Mouse (Mus musculus) midbrain, embryonic 10.5 days (tissue): ENCODE measurements around the gene Prickle2. TPM values are rescaled to one million over a fixed set of nuclear protein-coding genes. Genes with fewer than 3 reads are reported as not detected.

Source experiments
- DNase-seq: peaks from one replicate; pipeline ENCODE4 v3.0.0-alpha.2; 2017; ENCODE audit warnings: low spot score
- H3K27ac ChIP-seq: fragments of 300-500 bp; sonication (generic); replicated peaks from 2 replicates; pipeline ENCODE4 v1.5.1; 2016; ENCODE audit warnings: mild to moderate bottlenecking
- H3K27me3 ChIP-seq: fragments of 300-500 bp; sonication (generic); 2 replicates; pipeline ENCODE4 v1.6.1; 2016; ENCODE audit warnings: low read depth, mild to moderate bottlenecking; ENCODE audit not compliant: poor library complexity, severe bottlenecking
- H3K36me3 ChIP-seq: fragments of 300-500 bp; sonication (generic); 2 replicates; pipeline ENCODE4 v1.6.1; 2016; ENCODE audit warnings: mild to moderate bottlenecking, moderate library complexity
- H3K4me1 ChIP-seq: fragments of 300-500 bp; sonication (generic); 2 replicates; pipeline ENCODE4 v1.6.1; 2016
- H3K4me3 ChIP-seq: fragments of 300-500 bp; sonication (generic); 2 replicates; pipeline ENCODE4 v1.5.1; 2016; ENCODE audit warnings: mild to moderate bottlenecking, moderate library complexity
- H3K9me3 ChIP-seq: fragments of 300-500 bp; sonication (generic); replicated peaks from 2 replicates; pipeline ENCODE4 v1.6.1; 2016; ENCODE audit warnings: mild to moderate bottlenecking
- WGBS: fragments of 180-500 bp; shearing (Covaris S2); methylation state at CpG from one replicate; pipeline ENCODE4 v1.1.7; 2016; 5-methylcytosine and 5-hydroxymethylcytosine counted together
- polyA plus RNA-seq: library from polyadenylated mRNA; unstranded; fragments of >200 nt; fragmentation: Nextera tagmentation; extraction: Ambion mirVana; gene quantifications from 2 replicates; pipeline ENCODE4 v1.2.1, GENCODE M21; 2016

Gene Prickle2
- 3.0 and 5.7 TPM in 2 replicates for polyA plus RNA-seq

DNA sequence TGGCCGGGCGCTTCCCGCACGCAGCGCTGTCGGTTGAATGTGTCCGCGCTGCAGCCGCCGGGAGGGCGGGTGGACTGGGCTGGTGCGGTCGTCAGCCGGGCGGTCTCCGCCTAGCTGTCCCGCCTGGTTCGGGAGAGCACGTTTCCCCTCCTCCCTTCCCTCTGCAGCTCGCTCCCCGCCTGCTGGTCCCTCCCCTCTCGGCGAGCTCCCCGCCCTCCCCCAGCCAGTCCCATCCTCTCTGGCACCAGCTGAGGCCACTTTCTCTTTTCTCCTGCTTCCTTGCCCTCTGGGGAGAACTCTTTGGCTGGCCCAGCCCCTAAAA, at the start of gene Prickle2:
Prickle2 (minus strand) TSS at position 11 of the 322 bp plus-strand sequence.
- H3K27ac ChIP-seq: peak within 1 kb of the TSS; percentile 77
- WGBS: under 1% methylated on average over 24 of the region's 24 CpGs

DNA sequence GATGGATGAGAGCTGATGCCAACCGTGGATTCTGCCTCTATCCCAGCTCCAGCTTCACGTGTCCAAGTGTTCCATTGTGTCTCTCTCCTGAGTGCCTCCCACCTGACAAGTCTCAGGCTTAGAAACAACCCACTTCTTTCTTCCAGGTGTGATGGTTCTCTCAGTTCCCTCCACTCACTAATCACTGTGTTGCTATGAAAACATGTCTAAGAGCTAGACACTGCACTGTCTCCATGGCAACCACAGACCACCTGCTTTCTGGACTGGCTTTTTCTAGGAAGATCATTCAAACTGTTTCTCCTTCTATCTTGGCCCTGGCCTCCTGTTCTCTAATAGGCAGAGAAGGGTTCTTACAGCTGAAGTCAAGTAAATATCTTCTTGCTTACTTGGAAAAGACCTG, 46.8 kb upstream of the Prickle2 start:
- WGBS: 87% methylated on average over 2 of the region's 2 CpGs

More for the DNA sequence above, at the start of gene Prickle2:
- Histone ChIP-seq H3K4me3 (peak within 1 kb of the TSS; percentile 64), H3K9me3 (no peaks in the 10 kb centered on the region), H3K4me1 (peaks cover 23% of the 10 kb centered on the region), H3K36me3 (no peaks in the 10 kb centered on the region), H3K27me3 (peaks cover 87% of the 10 kb centered on the region)
- DNase-seq: peak; percentile 76

DNA sequence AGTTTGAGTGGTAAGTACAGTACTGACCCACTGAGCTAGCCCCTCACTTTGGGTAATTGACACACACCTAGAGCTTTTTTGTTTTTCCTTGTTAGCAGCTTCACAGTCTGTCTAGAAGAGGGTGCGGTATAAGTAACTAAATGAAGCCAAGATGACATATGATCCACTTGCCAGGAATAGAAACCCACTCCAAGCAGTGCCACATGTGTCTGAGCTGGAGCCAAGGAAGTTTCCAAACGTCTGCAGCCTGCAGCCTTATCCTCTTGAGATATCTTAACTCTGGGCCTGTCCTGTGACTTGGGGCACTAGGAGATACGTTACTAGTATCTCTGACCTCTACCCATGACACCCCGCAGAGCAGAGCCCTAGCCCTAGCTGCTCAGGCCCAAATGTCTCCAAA, 43.5 kb upstream of the Prickle2 start:
- Histone ChIP-seq H3K27ac (no peak overlapping the region), H3K27me3 (no peaks in the 10 kb centered on the region), H3K4me1 (no peaks in the 10 kb centered on the region; the same call in 1 of the 2 replicates), H3K4me3 (no peak overlapping the region), H3K9me3 (no peaks in the 10 kb centered on the region), H3K36me3 (no peaks in the 10 kb centered on the region)
- no peak for DNase-seq
- 74% methylated on average over 4 of the region's 4 CpGs for WGBS

More for the DNA sequence above, 46.8 kb upstream of the Prickle2 start:
- Histone ChIP-seq H3K4me1 (no peaks in the 10 kb centered on the region; the same call in 1 of the 2 replicates), H3K27me3 (no peaks in the 10 kb centered on the region), H3K9me3 (no peaks in the 10 kb centered on the region), H3K4me3 (no peak overlapping the region), H3K36me3 (no peaks in the 10 kb centered on the region), H3K27ac (no peak overlapping the region)
- DNase-seq: no peak

DNA sequence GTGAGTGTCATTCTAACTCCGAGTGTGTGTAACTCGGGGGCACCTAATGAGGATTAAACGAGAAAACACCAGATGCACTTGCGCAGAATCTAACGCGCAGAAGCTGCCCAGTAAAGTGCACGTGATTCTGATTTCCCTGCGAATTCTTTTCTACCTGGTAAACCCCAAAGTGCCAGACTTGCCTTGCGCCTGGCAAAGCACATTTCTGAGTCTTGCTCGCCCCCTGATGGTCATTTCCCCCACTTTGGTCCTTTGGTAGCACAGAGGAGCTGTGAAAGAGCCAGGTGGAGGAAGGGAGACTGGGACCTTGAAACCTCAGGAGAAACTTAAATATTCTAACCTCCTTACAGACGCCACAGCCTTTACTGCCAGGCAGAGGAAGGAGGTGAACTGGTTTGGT, 37.6 kb upstream of the Prickle2 start:
- Histone ChIP-seq H3K36me3 (no peaks in the 10 kb centered on the region), H3K27me3 (no peaks in the 10 kb centered on the region), H3K9me3 (no peaks in the 10 kb centered on the region), H3K4me3 (no peak overlapping the region), H3K4me1 (0 out of 2 replicates have a peak, but pooled peaks cover 2% of the 10 kb centered on the region), H3K27ac (no peak overlapping the region)
- WGBS: 20% methylated on average over 11 of the region's 11 CpGs
- DNase-seq: peak; percentile 53

DNA sequence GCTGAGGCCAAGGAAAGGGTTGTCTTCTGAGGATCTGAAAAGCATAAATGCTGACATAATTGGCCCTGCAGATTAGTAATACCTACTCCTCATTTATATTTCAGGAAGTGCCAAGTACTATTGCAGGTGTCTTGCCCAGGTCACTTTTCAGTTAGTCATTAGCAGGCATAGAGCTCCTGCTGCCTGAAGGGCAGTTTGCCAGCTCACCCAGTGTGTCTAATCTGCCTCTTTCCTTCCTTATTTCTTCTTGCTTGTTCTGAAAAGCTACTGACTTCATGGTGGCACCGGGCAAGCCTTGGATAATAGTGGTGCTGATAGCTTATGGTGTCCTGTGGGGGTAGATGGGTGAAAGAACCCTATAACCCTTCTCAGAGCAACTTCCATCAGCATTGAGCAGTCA, 31.2 kb upstream of the Prickle2 start:
- Histone ChIP-seq H3K27ac (no peak overlapping the region), H3K9me3 (peaks cover 5% of the 10 kb centered on the region), H3K36me3 (no peaks in the 10 kb centered on the region), H3K4me3 (no peak overlapping the region), H3K4me1 (no peaks in the 10 kb centered on the region), H3K27me3 (no peaks in the 10 kb centered on the region)
- 90% methylated on average over 1 of the region's 1 CpGs for WGBS
- no peak for DNase-seq

DNA sequence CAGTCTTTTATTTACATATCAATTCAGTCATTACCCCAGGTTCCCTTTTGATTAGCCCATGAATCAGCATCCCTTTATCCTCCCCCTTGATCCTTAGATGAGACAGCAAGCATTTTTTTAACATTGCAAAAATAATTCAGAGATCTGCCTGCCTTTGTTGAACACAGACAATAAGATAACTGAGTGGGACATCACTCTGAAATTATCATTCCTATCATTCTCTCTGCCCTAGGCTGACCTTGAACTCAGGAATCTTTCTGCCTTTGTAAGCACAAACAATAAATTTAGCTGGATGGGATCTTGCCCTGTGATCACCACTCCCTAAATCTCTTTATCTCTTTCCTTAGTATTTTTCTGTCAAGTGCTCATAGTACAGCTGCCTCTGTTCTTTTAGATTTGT, 27.7 kb upstream of the Prickle2 start:
- no peak for DNase-seq
- H3K4me1 ChIP-seq: peaks cover 3% of the 10 kb centered on the region

DNA sequence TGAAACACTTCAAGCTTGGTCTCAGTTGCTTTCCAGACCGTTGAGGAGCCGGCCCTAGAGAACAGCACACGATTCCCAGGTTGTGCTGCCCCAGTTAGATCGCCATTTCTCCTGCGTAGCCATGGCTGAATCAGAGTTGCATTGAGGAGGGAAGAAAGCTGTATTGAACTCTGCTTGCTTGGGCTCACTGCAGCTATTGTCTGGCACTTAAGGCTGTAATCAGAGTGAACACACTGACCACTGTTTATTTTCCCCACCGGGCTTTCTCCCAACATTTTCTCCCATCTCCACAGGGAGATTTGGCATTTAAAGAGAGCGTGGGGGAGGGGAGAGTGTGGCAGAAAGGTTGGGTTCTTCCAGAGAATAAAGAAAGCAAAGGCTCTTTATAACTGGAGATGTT, 22.6 kb upstream of the Prickle2 start:
- no peaks in the 10 kb centered on the region for H3K36me3 ChIP-seq
- 42% methylated on average over 7 of the region's 7 CpGs for WGBS
- H3K27me3 ChIP-seq: peaks cover 8% of the 10 kb centered on the region; the same call in 1 of the 2 replicates
- no peak for DNase-seq
- H3K4me3 ChIP-seq: peak overlapping the region; percentile 11; the same call in 1 of the 2 replicates
- H3K4me1 ChIP-seq: peaks cover 37% of the 10 kb centered on the region
- peak overlapping the region; percentile 77 for H3K27ac ChIP-seq
- no peaks in the 10 kb centered on the region for H3K9me3 ChIP-seq

More for the DNA sequence above, 27.7 kb upstream of the Prickle2 start:
- peaks cover 5% of the 10 kb centered on the region for H3K9me3 ChIP-seq
- no peaks in the 10 kb centered on the region for H3K27me3 ChIP-seq
- no peak overlapping the region for H3K27ac ChIP-seq
- H3K36me3 ChIP-seq: no peaks in the 10 kb centered on the region
- H3K4me3 ChIP-seq: no peak overlapping the region

DNA sequence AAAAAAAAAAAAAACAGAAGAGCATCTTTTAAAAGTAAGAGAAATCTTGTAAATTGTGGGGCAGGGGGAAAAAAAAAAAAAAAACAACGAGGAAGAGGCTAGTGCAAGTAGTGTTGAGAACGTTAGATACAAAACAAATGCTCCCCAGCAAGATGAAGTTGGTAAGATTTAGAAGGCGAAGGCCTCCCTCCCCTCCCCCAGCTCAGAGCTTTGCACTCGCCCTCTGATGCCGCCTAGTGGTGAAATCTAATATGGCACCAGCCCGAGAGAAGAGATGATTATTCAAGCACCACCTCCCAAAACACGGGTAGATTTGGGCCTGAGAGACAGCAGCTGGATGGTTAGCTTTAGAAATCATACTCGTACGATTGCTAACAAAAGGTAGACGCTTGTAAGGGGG, 22.1 kb upstream of the Prickle2 start:
- WGBS: 2% methylated on average over 10 of the region's 10 CpGs
- peak overlapping the region; percentile 77 for H3K27ac ChIP-seq

DNA sequence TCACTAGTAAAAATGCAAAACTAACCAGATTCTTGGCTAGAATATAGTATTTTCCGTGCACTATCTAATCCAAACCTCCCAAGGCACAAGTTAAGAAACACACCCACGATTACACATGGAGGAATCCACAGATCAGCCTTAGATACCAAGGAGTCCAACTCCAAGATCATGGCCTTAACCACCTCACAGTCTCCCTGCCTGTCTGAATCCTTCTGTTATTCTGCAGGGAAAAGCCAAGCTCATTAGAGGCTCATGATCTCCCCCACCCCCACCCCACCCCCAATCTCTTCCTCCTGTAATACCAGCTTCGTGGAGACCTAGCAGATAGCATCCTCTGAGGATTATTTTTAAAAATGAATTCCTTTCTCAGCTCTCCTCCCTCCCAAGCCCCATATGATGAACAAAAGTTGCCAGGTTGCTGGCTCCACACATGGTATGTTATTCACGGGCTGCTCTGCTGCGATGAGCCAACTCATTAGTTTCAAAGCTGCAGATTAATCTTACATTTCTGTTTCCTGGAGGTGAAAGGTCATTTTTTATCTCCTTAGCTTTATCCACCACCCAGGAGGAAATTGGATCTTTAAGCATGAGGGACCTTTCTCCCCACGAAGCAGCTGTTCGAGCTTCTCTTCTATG, 21.5 kb upstream of the Prickle2 start:
- 14% methylated on average over 7 of the region's 7 CpGs for WGBS
- H3K4me3 ChIP-seq: no peak overlapping the region
- peak overlapping the region; percentile 23 for H3K27ac ChIP-seq
- H3K36me3 ChIP-seq: no peaks in the 10 kb centered on the region
- peaks cover 8% of the 10 kb centered on the region; the same call in 1 of the 2 replicates for H3K27me3 ChIP-seq
- no peak for DNase-seq
- peaks cover 37% of the 10 kb centered on the region for H3K4me1 ChIP-seq
- no peaks in the 10 kb centered on the region for H3K9me3 ChIP-seq

More for the DNA sequence above, 22.1 kb upstream of the Prickle2 start:
- Histone ChIP-seq H3K4me1 (peaks cover 37% of the 10 kb centered on the region), H3K4me3 (peak overlapping the region; percentile 11; the same call in 1 of the 2 replicates), H3K36me3 (no peaks in the 10 kb centered on the region), H3K27me3 (peaks cover 8% of the 10 kb centered on the region; the same call in 1 of the 2 replicates), H3K9me3 (no peaks in the 10 kb centered on the region)
- DNase-seq: peak; percentile 85

DNA sequence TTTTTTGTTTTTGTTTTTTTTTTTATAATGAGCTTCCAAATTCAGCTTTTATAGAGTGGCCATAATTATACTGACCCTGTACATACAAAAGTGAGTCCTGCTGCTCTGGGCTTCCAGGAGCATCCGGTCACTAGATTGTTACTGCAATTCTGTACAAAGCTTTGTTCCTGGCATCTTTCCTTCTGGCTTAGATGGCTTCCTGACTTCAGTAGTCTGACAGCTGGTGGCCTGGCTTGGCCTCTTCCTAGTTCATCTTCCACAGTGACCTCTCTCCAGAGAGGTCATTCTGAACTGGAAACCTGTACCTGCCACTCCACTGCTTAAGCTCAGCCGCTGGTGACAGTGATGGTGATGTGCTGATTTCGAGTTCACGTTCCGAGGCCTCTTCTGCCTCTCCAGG, 20.2 kb upstream of the Prickle2 start:
- Histone ChIP-seq H3K36me3 (no peaks in the 10 kb centered on the region), H3K27me3 (peaks cover 8% of the 10 kb centered on the region; the same call in 1 of the 2 replicates), H3K4me3 (no peak overlapping the region), H3K9me3 (no peaks in the 10 kb centered on the region), H3K4me1 (peaks cover 37% of the 10 kb centered on the region), H3K27ac (no peak overlapping the region)
- DNase-seq: no peak
- 80% methylated on average over 5 of the region's 5 CpGs for WGBS

DNA sequence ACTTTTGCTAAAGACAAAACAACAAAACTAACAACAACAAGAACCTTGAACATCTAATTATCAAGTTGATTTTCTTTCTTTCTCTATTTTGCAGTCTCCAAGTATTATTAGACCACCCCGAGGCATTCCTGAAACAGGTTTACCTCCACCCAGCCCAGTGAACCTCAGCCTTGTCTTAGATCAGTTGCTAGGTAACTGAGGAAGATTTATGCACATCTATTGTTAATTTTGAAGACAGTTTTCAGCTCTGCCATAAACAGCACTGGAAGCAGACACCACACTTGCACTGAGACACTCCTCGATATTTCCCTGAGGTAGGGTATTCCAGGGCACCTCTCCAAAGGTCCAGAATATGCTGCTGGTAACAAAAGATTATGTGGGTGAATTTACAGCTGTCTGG, 18.4 kb upstream of the Prickle2 start:
- peaks cover 8% of the 10 kb centered on the region; the same call in 1 of the 2 replicates for H3K27me3 ChIP-seq
- WGBS: 81% methylated on average over 2 of the region's 2 CpGs
- no peaks in the 10 kb centered on the region for H3K36me3 ChIP-seq
- DNase-seq: no peak
- no peak overlapping the region for H3K27ac ChIP-seq
- H3K4me1 ChIP-seq: peaks cover 37% of the 10 kb centered on the region
- no peaks in the 10 kb centered on the region for H3K9me3 ChIP-seq
- H3K4me3 ChIP-seq: no peak overlapping the region

DNA sequence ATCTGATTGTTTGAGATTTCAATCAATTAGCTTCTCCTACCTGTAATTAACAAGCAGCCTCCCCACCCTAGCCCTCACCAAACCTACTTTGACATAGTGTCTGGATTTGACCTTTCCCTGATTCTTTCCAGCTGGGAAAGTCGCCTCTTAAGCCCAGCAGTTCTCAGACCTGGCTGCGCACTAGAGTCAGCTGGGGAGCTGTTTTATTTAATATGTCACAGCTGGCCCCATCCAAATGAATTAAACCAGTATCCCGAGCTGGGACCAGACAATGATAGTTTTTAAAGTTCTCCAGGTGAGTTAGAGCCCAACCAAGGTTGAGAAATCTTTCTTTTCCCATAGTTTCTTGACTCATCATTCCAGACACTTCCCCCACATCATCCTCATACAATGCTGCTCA, 9.9 kb upstream of the Prickle2 start:
- WGBS: 58% methylated on average over 3 of the region's 3 CpGs
- Histone ChIP-seq H3K27ac (no peak overlapping the region), H3K27me3 (peaks cover 5% of the 10 kb centered on the region; the same call in 1 of the 2 replicates), H3K36me3 (no peaks in the 10 kb centered on the region), H3K4me1 (no peaks in the 10 kb centered on the region), H3K4me3 (no peak overlapping the region), H3K9me3 (no peaks in the 10 kb centered on the region)
- no peak for DNase-seq

DNA sequence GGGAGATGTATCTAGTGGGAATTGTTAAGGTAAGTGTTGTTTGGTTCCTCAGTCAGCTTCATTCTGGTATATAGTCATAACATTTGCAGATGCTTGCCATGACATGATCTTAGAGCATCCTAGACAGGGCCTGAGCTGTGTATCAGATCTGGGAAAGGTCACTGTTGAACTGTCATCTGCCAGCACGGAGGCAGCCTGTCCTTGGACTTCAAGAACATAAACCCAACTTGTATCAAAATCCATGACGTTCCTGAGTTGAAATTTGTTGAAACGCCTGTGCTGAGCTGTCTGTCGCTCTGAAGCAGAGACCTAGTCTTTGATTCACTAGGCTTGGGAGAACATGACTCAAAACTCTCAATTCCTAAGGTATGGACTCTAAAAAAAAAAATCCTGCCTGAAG, 8.8 kb upstream of the Prickle2 start:
- WGBS: 92% methylated on average over 4 of the region's 4 CpGs
- DNase-seq: no peak
- Histone ChIP-seq H3K4me1 (no peaks in the 10 kb centered on the region), H3K4me3 (no peak overlapping the region), H3K27ac (no peak overlapping the region), H3K9me3 (no peaks in the 10 kb centered on the region), H3K36me3 (no peaks in the 10 kb centered on the region), H3K27me3 (peaks cover 5% of the 10 kb centered on the region; the same call in 1 of the 2 replicates)
